ENCODE assay signal across 18 mouse cellular contexts in genomic region chr13:36242261-36242660, GRCm38 (mm10).
DNase-seq lines count a peak whose midpoint lies in the region; ATAC-seq lines count a peak whose summit lies in the region.
"Had no signal": no experiment of that assay in that cellular context is flagged by ENCODE, and none has a peak within 500 bp of the region (broad histone marks: within the 10 kb centered on the region; RNA-seq: fewer than 3 reads in every experiment).

No protein-coding gene starts in this region.

- no peaks in the 10 kb centered on the region for H3K36me3 ChIP-seq in kidney, embryonic 14.5 days (ENCODE audit: control insufficient read depth, insufficient read depth, low read length)
- no peaks in the 10 kb centered on the region for H3K36me3 ChIP-seq in lung, embryonic 16.5 days (ENCODE audit: control insufficient read depth, insufficient read depth, low read length)
- H3K36me3 ChIP-seq in forebrain, embryonic 16.5 days (ENCODE audit: control insufficient read depth, insufficient read depth), result no peaks in the 10 kb centered on the region; the same call in 1 of the 2 replicates
- H3K36me3 ChIP-seq: embryonic facial prominence, embryonic 15.5 days; hindbrain, embryonic 13.5 days; limb, embryonic 12.5 days; midbrain, embryonic 10.5 days had no signal

- no peak overlapping the region for H3K27ac ChIP-seq in kidney, embryonic 14.5 days (ENCODE audit: low read depth, low read length)
- no peak overlapping the region for H3K27ac ChIP-seq in lung, embryonic 16.5 days (ENCODE audit: low read length)
- H3K27ac ChIP-seq in forebrain, embryonic 16.5 days (ENCODE audit: low read length), result no peak overlapping the region
- H3K27ac ChIP-seq: embryonic facial prominence, embryonic 15.5 days; hindbrain, embryonic 13.5 days; layer of hippocampus, adult 2 months; left cerebral cortex, adult 2 months; limb, embryonic 12.5 days; midbrain, embryonic 10.5 days had no signal

- H3K4me3 ChIP-seq in kidney, embryonic 14.5 days (ENCODE audit: low read length), result no peak overlapping the region
- no peak overlapping the region for H3K4me3 ChIP-seq in lung, embryonic 16.5 days (ENCODE audit: low read length)
- H3K4me3 ChIP-seq in forebrain, embryonic 16.5 days (replicated peaks; ENCODE audit: low read length), result no peak overlapping the region
- H3K4me3 ChIP-seq: embryonic facial prominence, embryonic 15.5 days; hindbrain, embryonic 13.5 days; layer of hippocampus, adult 2 months; left cerebral cortex, adult 2 months; limb, embryonic 12.5 days; midbrain, embryonic 10.5 days; myocyte had no signal

- H3K4me1 ChIP-seq in kidney, embryonic 14.5 days (ENCODE audit: control insufficient read depth, insufficient read depth, low read length), result no peaks in the 10 kb centered on the region
- no peaks in the 10 kb centered on the region for H3K4me1 ChIP-seq in lung, embryonic 16.5 days (replicated peaks; ENCODE audit: control insufficient read depth, insufficient read depth, low read length)
- no peaks in the 10 kb centered on the region for H3K4me1 ChIP-seq in forebrain, embryonic 16.5 days (replicated peaks; ENCODE audit: control insufficient read depth, insufficient read depth, low read length)
- H3K4me1 ChIP-seq: embryonic facial prominence, embryonic 15.5 days; hindbrain, embryonic 13.5 days; midbrain, embryonic 10.5 days had no signal

- H3K9ac ChIP-seq in kidney, embryonic 14.5 days (ENCODE audit: low read depth, low read length), result no peak overlapping the region
- no peak overlapping the region for H3K9ac ChIP-seq in lung, embryonic 16.5 days (ENCODE audit: low read length)
- H3K9ac ChIP-seq in forebrain, embryonic 16.5 days (replicated peaks; ENCODE audit: low read depth, low read length), result no peak overlapping the region
- H3K9ac ChIP-seq: embryonic facial prominence, embryonic 15.5 days; hindbrain, embryonic 13.5 days; limb, embryonic 12.5 days had no signal

- no peaks in the 10 kb centered on the region for H3K9me3 ChIP-seq in kidney, embryonic 14.5 days (ENCODE audit: control insufficient read depth, low read length)
- H3K9me3 ChIP-seq in lung, embryonic 16.5 days (ENCODE audit: control insufficient read depth, low read length), result no peaks in the 10 kb centered on the region
- H3K9me3 ChIP-seq in forebrain, embryonic 16.5 days (ENCODE audit: control insufficient read depth, low read length), result no peaks in the 10 kb centered on the region
- H3K9me3 ChIP-seq: embryonic facial prominence, embryonic 15.5 days; hindbrain, embryonic 13.5 days; limb, embryonic 12.5 days; midbrain, embryonic 10.5 days had no signal

- DNase-seq in kidney, adult 11 months, result peak; percentile 9
- peak; percentile 11 for DNase-seq in Muller cell, postnatal 12 days (ENCODE audit: inconsistent ontology term)
- DNase-seq in adrenal gland, adult 2 months, result peak; percentile 80
- DNase-seq in right cerebral cortex, postnatal 25 days, result no peak
- DNase-seq in right cerebral cortex, postnatal 4 days, result no peak
- DNase-seq: cerebellum, adult 18-20 months; thymus, postnatal 4 days had no signal

- H3K27me3 ChIP-seq in kidney, embryonic 14.5 days (ENCODE audit: control insufficient read depth, insufficient read depth, low read length), result no peaks in the 10 kb centered on the region
- no peaks in the 10 kb centered on the region for H3K27me3 ChIP-seq in lung, embryonic 16.5 days (ENCODE audit: control insufficient read depth, insufficient read depth, low read depth, low read length)
- no peaks in the 10 kb centered on the region for H3K27me3 ChIP-seq in forebrain, embryonic 16.5 days (replicated peaks; ENCODE audit: control insufficient read depth, insufficient read depth, low read length)
- H3K27me3 ChIP-seq: embryonic facial prominence, embryonic 15.5 days; hindbrain, embryonic 13.5 days; limb, embryonic 12.5 days had no signal

- ATAC-seq in kidney, embryonic 14.5 days (ENCODE audit: low FRiP score, low TSS enrichment), result no peak
- 0 out of 2 replicates have a peak, but pooled peaks have one; percentile 43 for ATAC-seq in lung, embryonic 16.5 days (ENCODE audit: low read depth)
- no peak for ATAC-seq in forebrain, embryonic 16.5 days
- ATAC-seq: intestine, embryonic 16.5 days had no signal

- no peak overlapping the region for H3K4me2 ChIP-seq in kidney, embryonic 14.5 days (replicated peaks; ENCODE audit: low read depth, low read length)
- H3K4me2 ChIP-seq in lung, embryonic 16.5 days (ENCODE audit: low read depth, low read length), result no peak overlapping the region
- no peak overlapping the region for H3K4me2 ChIP-seq in forebrain, embryonic 16.5 days (ENCODE audit: low read length)
- H3K4me2 ChIP-seq: embryonic facial prominence, embryonic 15.5 days; hindbrain, embryonic 13.5 days; limb, embryonic 12.5 days had no signal

- WGBS in kidney, embryonic 14.5 days, result 62% methylated on average over 1 of the region's 1 CpGs
- 39% methylated on average over 1 of the region's 1 CpGs for WGBS in lung, embryonic 16.5 days
- 83% methylated on average over 1 of the region's 1 CpGs for WGBS in forebrain, embryonic 16.5 days

Comparison
In these comparisons a context has a peak if more than half of its experiments do, and no peak if none do; other contexts are left out.
1. DNase-seq: peak in kidney, adult 11 months (single experiment), Muller cell, postnatal 12 days (single experiment) and adrenal gland, adult 2 months (single experiment); none in right cerebral cortex, postnatal 25 days (single experiment) and right cerebral cortex, postnatal 4 days (single experiment).